Mouse (Mus musculus) cortical plate, adult 2 months (tissue): ENCODE data around the gene Kctd21.

Source experiments
- CTCF ChIP-seq: fragments of 200-500 bp; IDR thresholded peaks from 2 replicates; pipeline ENCODE4 v1.5.1; 2011; ENCODE audit warnings: mild to moderate bottlenecking, control low read depth, low read length; ENCODE audit not compliant: insufficient read depth; ENCODE audit errors: extremely low read depth
- POLR2A ChIP-seq: fragments of 200-500 bp; IDR thresholded peaks from 2 replicates; pipeline ENCODE4 v1.6.1; 2011; ENCODE audit warnings: mild to moderate bottlenecking, low read length, control low read depth; ENCODE audit not compliant: insufficient read depth; ENCODE audit errors: extremely low read depth

GRCm38 (mm10) chr7:97357840-97358239 lies 25.7 kb downstream of the Kctd21 start:
- no peak for TF ChIP-seq CTCF
- TF ChIP-seq POLR2A: no peak
